Mouse (Mus musculus): ENCODE data around the gene Kmo. TPM values are rescaled to one million over a fixed set of nuclear protein-coding genes. Genes with fewer than 3 reads are reported as not detected.

The Kmo gene
- polyA plus RNA-seq, 1 experiment from 2014 or later: 0.49 TPM

- Histone ChIP-seq H3K27me3 (ENCODE audit: insufficient read depth, low read length) (no peaks in the 10 kb centered on the region), H3K9ac (ENCODE audit: low read depth, low read length) (peak overlapping the region; percentile 80), H3K4me2 (ENCODE audit: low read length) (peak overlapping the region; percentile 96), H3K4me1 (replicated peaks; ENCODE audit: insufficient read depth, low read length) (peaks cover 14% of the 10 kb centered on the region), H3K36me3 (ENCODE audit: insufficient read depth, low read length) (no peaks in the 10 kb centered on the region), H3K4me3 (replicated peaks; ENCODE audit: low read depth, low read length) (peak overlapping the region; percentile 80), H3K27ac (peak overlapping the region; percentile 90), H3K9me3 (replicated peaks; ENCODE audit: low read length) (no peaks in the 10 kb centered on the region)
- WGBS: under 1% methylated on average over 22 of the region's 22 CpGs
- no peak for ATAC-seq (replicated peaks; ENCODE audit: low FRiP score, low read depth)
- TF ChIP-seq CTCF (IDR thresholded peaks at IDR 0.05; ENCODE audit: low read depth): no peak
- DNase-seq (ENCODE audit: low spot score): peak; percentile 37
These were observed 71.6 kb downstream of the Kmo start for GRCm38 (mm10) chr1:175691686-175692245.

- peaks cover 14% of the 10 kb centered on the region for H3K4me1 ChIP-seq (replicated peaks; ENCODE audit: insufficient read depth, low read length)
- DNase-seq (ENCODE audit: low spot score): peak; percentile 99
- peak; percentile 99 for ATAC-seq (replicated peaks; ENCODE audit: low FRiP score, low read depth)
- no peaks in the 10 kb centered on the region for H3K27me3 ChIP-seq (ENCODE audit: insufficient read depth, low read length)
- no peak for TF ChIP-seq CTCF (IDR thresholded peaks at IDR 0.05; ENCODE audit: low read depth)
- peak within 1 kb of the TSS; percentile 80 for H3K9ac ChIP-seq (ENCODE audit: low read depth, low read length)
- H3K27ac ChIP-seq: peak within 1 kb of the TSS; percentile 90
- H3K4me3 ChIP-seq (replicated peaks; ENCODE audit: low read depth, low read length): peak within 1 kb of the TSS; percentile 80
- under 1% methylated on average over 45 of the region's 73 CpGs for WGBS
- H3K9me3 ChIP-seq (replicated peaks; ENCODE audit: low read length): no peaks in the 10 kb centered on the region
- H3K36me3 ChIP-seq (ENCODE audit: insufficient read depth, low read length): no peaks in the 10 kb centered on the region
- peak within 1 kb of the TSS; percentile 96 for H3K4me2 ChIP-seq (ENCODE audit: low read length)
These were observed 72.2 kb downstream of the Kmo start, which contains the start of the genes Opn3 and Chml for GRCm38 (mm10) chr1:175692246-175692996. TSS of gene Opn3 (minus strand) at chr1:175692776. TSS of gene Chml (minus strand) at chr1:175692901.

GRCm38 (mm10) chr1:175692997-175693361, 72.8 kb downstream of the Kmo start:
- under 1% methylated on average over 17 of the region's 17 CpGs for WGBS
- no peak for TF ChIP-seq CTCF (IDR thresholded peaks at IDR 0.05; ENCODE audit: low read depth)
- no peaks in the 10 kb centered on the region for H3K9me3 ChIP-seq (replicated peaks; ENCODE audit: low read length)
- ATAC-seq (replicated peaks; ENCODE audit: low FRiP score, low read depth) (no peak), DNase-seq (ENCODE audit: low spot score) (no peak)
- H3K36me3 ChIP-seq (ENCODE audit: insufficient read depth, low read length): no peaks in the 10 kb centered on the region
- H3K4me1 ChIP-seq (replicated peaks; ENCODE audit: insufficient read depth, low read length): peaks cover 14% of the 10 kb centered on the region
- no peaks in the 10 kb centered on the region for H3K27me3 ChIP-seq (ENCODE audit: insufficient read depth, low read length)
- no peak overlapping the region for H3K27ac ChIP-seq
- H3K4me3 ChIP-seq (replicated peaks; ENCODE audit: low read depth, low read length): peak overlapping the region; percentile 80
- H3K4me2 ChIP-seq (ENCODE audit: low read length): peak overlapping the region; percentile 96
- H3K9ac ChIP-seq (ENCODE audit: low read depth, low read length): no peak overlapping the region

- no peaks in the 10 kb centered on the region for H3K27me3 ChIP-seq (ENCODE audit: insufficient read depth, low read length)
- peak overlapping the region; percentile 80 for H3K4me3 ChIP-seq (replicated peaks; ENCODE audit: low read depth, low read length)
- H3K27ac ChIP-seq: no peak overlapping the region
- WGBS: 35% methylated on average over 12 of the region's 12 CpGs
- no peak for TF ChIP-seq CTCF (IDR thresholded peaks at IDR 0.05; ENCODE audit: low read depth)
- peaks cover 14% of the 10 kb centered on the region for H3K4me1 ChIP-seq (replicated peaks; ENCODE audit: insufficient read depth, low read length)
- peak overlapping the region; percentile 96 for H3K4me2 ChIP-seq (ENCODE audit: low read length)
- H3K9ac ChIP-seq (ENCODE audit: low read depth, low read length): no peak overlapping the region
- DNase-seq (ENCODE audit: low spot score) (no peak), ATAC-seq (replicated peaks; ENCODE audit: low FRiP score, low read depth) (no peak)
- H3K9me3 ChIP-seq (replicated peaks; ENCODE audit: low read length): no peaks in the 10 kb centered on the region
- H3K36me3 ChIP-seq (ENCODE audit: insufficient read depth, low read length): no peaks in the 10 kb centered on the region
These were observed 73.3 kb downstream of the Kmo start for GRCm38 (mm10) chr1:175693429-175693960.

GRCm38 (mm10) chr1:175698293-175698692, 78.1 kb downstream of the Kmo start, which contains the start of gene Wdr64:
TSS of gene Wdr64 (plus strand) at chr1:175698593.
- 93% methylated on average over 1 of the region's 1 CpGs for WGBS
- DNase-seq (ENCODE audit: low spot score): no peak

GRCm38 (mm10) chr1:175699375-175699774, 79.2 kb downstream of the Kmo start:
- ATAC-seq (replicated peaks; ENCODE audit: low FRiP score, low read depth) (no peak), DNase-seq (ENCODE audit: low spot score) (no peak)
- Histone ChIP-seq H3K9me3 (replicated peaks; ENCODE audit: low read length) (no peaks in the 10 kb centered on the region), H3K9ac (ENCODE audit: low read depth, low read length) (no peak overlapping the region), H3K4me2 (ENCODE audit: low read length) (no peak overlapping the region), H3K36me3 (ENCODE audit: insufficient read depth, low read length) (no peaks in the 10 kb centered on the region), H3K4me1 (replicated peaks; ENCODE audit: insufficient read depth, low read length) (no peaks in the 10 kb centered on the region), H3K27me3 (ENCODE audit: insufficient read depth, low read length) (no peaks in the 10 kb centered on the region), H3K27ac (no peak overlapping the region), H3K4me3 (replicated peaks; ENCODE audit: low read depth, low read length) (no peak overlapping the region)
- TF ChIP-seq CTCF (IDR thresholded peaks at IDR 0.05; ENCODE audit: low read depth): no peak
- 46% methylated on average over 3 of the region's 3 CpGs for WGBS

More at GRCm38 (mm10) chr1:175698293-175698692, 78.1 kb downstream of the Kmo start, which contains the start of gene Wdr64:
- H3K27me3 ChIP-seq (ENCODE audit: insufficient read depth, low read length): no peaks in the 10 kb centered on the region
- no peak within 1 kb of the TSS for H3K27ac ChIP-seq
- no peak for ATAC-seq (replicated peaks; ENCODE audit: low FRiP score, low read depth)
- H3K4me1 ChIP-seq (replicated peaks; ENCODE audit: insufficient read depth, low read length): no peaks in the 10 kb centered on the region
- no peak within 1 kb of the TSS for H3K9ac ChIP-seq (ENCODE audit: low read depth, low read length)
- no peak within 1 kb of the TSS for H3K4me2 ChIP-seq (ENCODE audit: low read length)
- no peaks in the 10 kb centered on the region for H3K36me3 ChIP-seq (ENCODE audit: insufficient read depth, low read length)
- H3K9me3 ChIP-seq (replicated peaks; ENCODE audit: low read length): no peaks in the 10 kb centered on the region
- no peak within 1 kb of the TSS for H3K4me3 ChIP-seq (replicated peaks; ENCODE audit: low read depth, low read length)
- no peak for TF ChIP-seq CTCF (IDR thresholded peaks at IDR 0.05; ENCODE audit: low read depth)
